Mouse (Mus musculus) intestine, embryonic 14.5 days (tissue): ENCODE measurements at regions not wholly inside any gene's neighbourhood (a gene's known extent, or its start where the extent isn't known, plus 50 kb on each side); places are given as distances from the start of the nearest gene placed in this dataset.
A peak's percentile ranks its signal among the peaks of the same experiment; 100 is the strongest.

ENCODE experiments used
- ATAC-seq: fragments of 200-750 bp; cut with Nextera tagmentation; replicated peaks from 2 replicates; pipeline ENCODE4 v1.8.0; 2017; ENCODE audit warnings: low read depth, moderate number of reproducible peaks, moderate TSS enrichment, moderate library complexity; ENCODE audit not compliant: low FRiP score, low TSS enrichment
- DNase-seq: peaks from one replicate; pipeline ENCODE4 v3.0.0-alpha.2; 2018; ENCODE audit warnings: low spot score
- H3K27ac ChIP-seq: fragments of 300-500 bp; sonication (generic); 2 replicates; pipeline ENCODE4 v1.5.1; 2014; ENCODE audit warnings: low read depth, mild to moderate bottlenecking, control low read depth
- H3K27me3 ChIP-seq: fragments of 300-500 bp; sonication (generic); replicated peaks from 2 replicates; pipeline ENCODE4 v1.6.1; 2014; ENCODE audit warnings: low read length, control low read depth; ENCODE audit not compliant: control insufficient read depth, insufficient read depth
- H3K36me3 ChIP-seq: fragments of 300-500 bp; sonication (generic); 2 replicates; pipeline ENCODE4 v1.6.1; 2014; ENCODE audit warnings: low read length, control low read depth; ENCODE audit not compliant: control insufficient read depth, insufficient read depth
- H3K4me1 ChIP-seq: fragments of 300-500 bp; sonication (generic); replicated peaks from 2 replicates; pipeline ENCODE4 v1.6.1; 2014; ENCODE audit warnings: low read length, control low read depth, mixed read lengths; ENCODE audit not compliant: control insufficient read depth, insufficient read depth
- H3K4me2 ChIP-seq: fragments of 300-500 bp; sonication (generic); 2 replicates; pipeline ENCODE4 v1.6.1; 2014; ENCODE audit warnings: low read length
- H3K4me3 ChIP-seq: fragments of 300-500 bp; sonication (generic); 2 replicates; pipeline ENCODE4 v1.5.1; 2014; ENCODE audit warnings: low read depth, low read length, control low read depth, mixed read lengths
- H3K9ac ChIP-seq: fragments of 300-500 bp; sonication (generic); 2 replicates; pipeline ENCODE4 v1.6.1; 2014; ENCODE audit warnings: mild to moderate bottlenecking, low read length
- H3K9me3 ChIP-seq: fragments of 300-500 bp; sonication (generic); 2 replicates; pipeline ENCODE4 v1.6.1; 2016; ENCODE audit warnings: low read length, control low read depth; ENCODE audit not compliant: control insufficient read depth
- WGBS: fragments of 180-500 bp; shearing (Covaris S2); extraction: QIAGEN DNeasy Blood & Tissue Kit; methylation state at CpG from one replicate; pipeline ENCODE4 v1.1.7; 2014; 5-methylcytosine and 5-hydroxymethylcytosine counted together

- no peaks in the 10 kb centered on the region for H3K9me3 ChIP-seq
- no peak overlapping the region for H3K9ac ChIP-seq
- no peak overlapping the region for H3K4me2 ChIP-seq
- DNase-seq (no peak), ATAC-seq (no peak)
- H3K4me3 ChIP-seq: no peak overlapping the region
- H3K27ac ChIP-seq: no peak overlapping the region
- no peaks in the 10 kb centered on the region for H3K27me3 ChIP-seq
- H3K4me1 ChIP-seq: no peaks in the 10 kb centered on the region
- H3K36me3 ChIP-seq: no peaks in the 10 kb centered on the region
- WGBS: 62% methylated on average over 5 of the region's 5 CpGs
These were observed 59.7 kb upstream of the Ikzf2 start for GRCm38 (mm10) chr1:69746575-69747290.

DNA sequence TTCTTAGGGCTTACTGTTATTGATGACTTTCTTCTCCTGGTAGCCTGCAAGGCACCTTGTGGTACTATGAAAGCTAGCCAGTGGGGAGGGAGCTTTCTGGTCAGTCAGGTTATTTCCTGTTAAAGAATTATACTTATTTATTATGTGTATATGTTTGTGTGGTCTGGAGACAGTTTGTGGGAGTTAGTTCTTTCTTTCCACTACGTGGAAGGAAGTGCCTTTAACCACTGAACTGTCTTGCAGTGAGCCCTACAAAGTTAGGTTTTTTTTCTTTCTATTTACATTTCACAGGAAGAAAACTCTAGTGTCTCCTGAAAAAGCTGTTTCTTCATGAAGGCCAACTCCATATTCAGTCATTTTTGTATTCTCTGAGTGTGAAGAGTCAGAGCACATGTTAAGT lies 65.7 kb upstream of the Ikzf2 start:
- no peak overlapping the region for H3K4me3 ChIP-seq
- no peak overlapping the region for H3K27ac ChIP-seq
- no peak for DNase-seq
- no peak overlapping the region for H3K4me2 ChIP-seq
- H3K9ac ChIP-seq: no peak overlapping the region
- no peak for ATAC-seq
- no peaks in the 10 kb centered on the region for H3K9me3 ChIP-seq
- H3K4me1 ChIP-seq: no peaks in the 10 kb centered on the region
- 53% methylated on average over 1 of the region's 1 CpGs for whole genome bisulfite sequencing
- no peaks in the 10 kb centered on the region for H3K36me3 ChIP-seq
- no peaks in the 10 kb centered on the region for H3K27me3 ChIP-seq

- Histone ChIP-seq H3K4me1 (no peaks in the 10 kb centered on the region), H3K9ac (no peak overlapping the region), H3K4me3 (no peak overlapping the region), H3K27ac (no peak overlapping the region), H3K36me3 (no peaks in the 10 kb centered on the region), H3K27me3 (no peaks in the 10 kb centered on the region), H3K9me3 (no peaks in the 10 kb centered on the region), H3K4me2 (no peak overlapping the region)
- WGBS: 100% methylated on average over 1 of the region's 1 CpGs
- no peak for ATAC-seq
- no peak for DNase-seq
These were observed 69.1 kb upstream of the Spag16 start for GRCm38 (mm10) chr1:69757702-69758101.

DNA sequence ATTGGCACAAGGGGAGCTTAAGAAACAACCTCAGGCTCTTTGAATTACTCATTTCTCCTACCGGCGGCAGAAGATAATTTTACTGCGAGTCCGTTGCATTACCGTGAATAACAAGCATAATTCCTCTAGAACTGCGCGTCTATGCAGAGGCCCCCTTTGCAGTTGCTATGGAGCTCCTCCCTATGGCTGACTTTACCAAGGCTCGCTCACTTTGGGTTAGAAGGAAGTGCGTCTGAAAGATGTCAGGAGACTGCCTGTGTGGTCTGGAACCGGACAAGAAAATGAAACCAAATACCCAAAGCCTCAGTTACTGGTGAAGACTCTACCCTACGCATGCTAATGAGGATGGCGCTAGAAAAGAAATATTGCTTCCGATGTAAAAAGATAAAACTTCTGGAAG lies 67.2 kb upstream of the Spag16 start:
- WGBS: 57% methylated on average over 13 of the region's 13 CpGs
- Histone ChIP-seq H3K9ac (no peak overlapping the region), H3K27me3 (no peaks in the 10 kb centered on the region), H3K4me1 (no peaks in the 10 kb centered on the region), H3K4me2 (peak overlapping the region; percentile 12; the same call in 1 of the 2 replicates), H3K4me3 (no peak overlapping the region), H3K36me3 (no peaks in the 10 kb centered on the region), H3K9me3 (no peaks in the 10 kb centered on the region), H3K27ac (no peak overlapping the region)
- DNase-seq (no peak), ATAC-seq (no peak)

DNA sequence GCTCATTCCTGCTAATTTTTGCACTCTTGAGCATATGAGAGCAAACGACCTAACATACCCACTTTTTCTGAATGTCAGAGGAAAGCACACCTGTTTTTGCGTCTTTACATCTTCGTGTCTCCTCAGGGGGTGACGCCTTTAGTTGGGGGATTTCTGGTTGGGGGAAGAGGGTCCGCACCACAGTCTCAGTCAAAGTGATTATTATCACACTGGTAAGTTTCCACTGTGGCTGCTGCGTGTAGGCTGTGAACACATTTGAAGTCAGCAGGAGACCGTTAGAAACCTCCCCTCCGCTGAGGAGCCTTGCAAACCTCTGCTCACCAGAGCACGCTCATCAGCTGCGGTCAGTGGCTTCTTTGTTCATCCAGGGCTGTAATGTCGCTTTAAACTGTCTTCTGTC lies 58.1 kb upstream of the Spag16 start:
- Histone ChIP-seq H3K9me3 (no peaks in the 10 kb centered on the region), H3K36me3 (no peaks in the 10 kb centered on the region), H3K4me2 (no peak overlapping the region), H3K27me3 (no peaks in the 10 kb centered on the region), H3K27ac (no peak overlapping the region), H3K9ac (no peak overlapping the region), H3K4me3 (no peak overlapping the region), H3K4me1 (no peaks in the 10 kb centered on the region)
- DNase-seq (no peak), ATAC-seq (no peak)
- WGBS: 72% methylated on average over 11 of the region's 11 CpGs

DNA sequence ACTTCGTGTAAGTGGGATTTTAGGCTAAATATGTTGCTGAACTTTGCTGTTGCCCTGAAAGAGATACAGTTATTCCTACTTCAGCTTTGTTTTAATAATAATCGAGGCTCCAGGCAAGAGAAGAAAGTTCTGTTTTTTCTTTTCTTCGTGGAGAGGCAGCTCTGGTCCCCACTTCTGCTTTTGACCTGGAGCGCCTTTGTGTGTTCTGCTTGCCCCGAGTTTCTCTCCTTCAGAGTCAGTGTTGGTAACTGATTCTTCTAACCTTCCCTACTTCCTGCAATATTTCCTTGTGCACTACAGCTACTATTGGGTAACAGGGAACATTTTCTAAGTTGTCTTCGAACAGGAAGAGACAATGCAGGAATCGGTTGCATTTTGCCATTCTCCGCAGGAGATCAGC lies 56.6 kb upstream of the Spag16 start:
- Histone ChIP-seq H3K27me3 (no peaks in the 10 kb centered on the region), H3K4me3 (no peak overlapping the region), H3K36me3 (no peaks in the 10 kb centered on the region), H3K9me3 (no peaks in the 10 kb centered on the region), H3K27ac (no peak overlapping the region), H3K4me1 (no peaks in the 10 kb centered on the region), H3K4me2 (no peak overlapping the region), H3K9ac (no peak overlapping the region)
- no peak for ATAC-seq
- no peak for DNase-seq
- 83% methylated on average over 8 of the region's 8 CpGs for WGBS

DNA sequence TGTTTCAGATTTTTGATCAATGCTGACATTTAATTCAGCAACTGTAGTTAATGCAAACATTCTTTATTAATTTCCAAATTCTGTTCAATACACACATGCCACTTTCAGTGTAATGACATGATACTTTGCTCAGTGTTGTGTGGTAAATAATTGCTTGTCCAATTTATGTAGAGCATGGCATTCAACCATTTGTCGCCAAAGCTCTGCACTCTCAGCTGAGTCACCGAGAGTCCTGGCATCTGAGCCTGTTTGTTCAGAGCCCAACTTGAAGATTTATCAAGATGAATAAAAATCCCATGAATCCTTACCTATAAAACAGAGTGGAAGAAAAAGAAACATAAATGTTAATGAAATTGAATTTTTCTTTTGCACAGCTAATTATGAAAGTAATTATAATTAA lies 55.3 kb upstream of the Spag16 start:
- ATAC-seq: no peak
- H3K9ac ChIP-seq: no peak overlapping the region
- no peak for DNase-seq
- H3K4me3 ChIP-seq: no peak overlapping the region
- no peak overlapping the region for H3K27ac ChIP-seq
- H3K4me1 ChIP-seq: no peaks in the 10 kb centered on the region
- H3K27me3 ChIP-seq: no peaks in the 10 kb centered on the region
- H3K36me3 ChIP-seq: no peaks in the 10 kb centered on the region
- WGBS: 86% methylated on average over 2 of the region's 2 CpGs
- no peaks in the 10 kb centered on the region for H3K9me3 ChIP-seq
- no peak overlapping the region for H3K4me2 ChIP-seq

GRCm38 (mm10) chr1:69775589-69775988 lies 51.2 kb upstream of the Spag16 start:
- H3K27ac ChIP-seq: no peak overlapping the region
- no peak overlapping the region for H3K4me2 ChIP-seq
- no peak overlapping the region for H3K4me3 ChIP-seq
- 61% methylated on average over 4 of the region's 4 CpGs for WGBS
- DNase-seq (no peak), ATAC-seq (no peak)
- no peaks in the 10 kb centered on the region for H3K9me3 ChIP-seq
- no peaks in the 10 kb centered on the region for H3K4me1 ChIP-seq
- H3K9ac ChIP-seq: no peak overlapping the region
- no peaks in the 10 kb centered on the region for H3K36me3 ChIP-seq
- no peaks in the 10 kb centered on the region for H3K27me3 ChIP-seq
